Mouse (Mus musculus): ENCODE measurements around the gene S100a4.

Gene S100a4

DNA sequence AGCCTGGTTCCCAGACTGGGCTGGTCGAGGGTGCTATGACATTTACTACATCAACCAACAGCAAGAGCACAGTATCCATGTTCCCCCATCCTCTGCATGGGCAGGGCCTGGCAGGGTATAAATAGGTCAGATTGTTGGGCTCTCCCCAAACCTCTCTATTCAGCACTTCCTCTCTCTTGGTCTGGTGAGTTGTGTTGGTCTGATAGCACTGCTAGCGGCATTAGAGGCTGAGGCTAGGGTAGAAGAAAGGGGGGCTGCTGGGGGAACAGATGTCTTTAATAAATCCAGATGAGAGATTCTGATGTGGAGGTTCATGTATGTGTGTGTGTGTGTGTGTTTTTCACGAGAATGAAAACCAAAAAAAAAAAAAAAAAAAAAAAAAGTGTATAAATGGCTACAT is at the start of gene S100a4:
TSS of gene S100a4 (plus strand) at position 149 of the 400 bp plus-strand sequence.
- DNase-seq (ENCODE audit: low spot score in 2 of 2) = no peak

DNA sequence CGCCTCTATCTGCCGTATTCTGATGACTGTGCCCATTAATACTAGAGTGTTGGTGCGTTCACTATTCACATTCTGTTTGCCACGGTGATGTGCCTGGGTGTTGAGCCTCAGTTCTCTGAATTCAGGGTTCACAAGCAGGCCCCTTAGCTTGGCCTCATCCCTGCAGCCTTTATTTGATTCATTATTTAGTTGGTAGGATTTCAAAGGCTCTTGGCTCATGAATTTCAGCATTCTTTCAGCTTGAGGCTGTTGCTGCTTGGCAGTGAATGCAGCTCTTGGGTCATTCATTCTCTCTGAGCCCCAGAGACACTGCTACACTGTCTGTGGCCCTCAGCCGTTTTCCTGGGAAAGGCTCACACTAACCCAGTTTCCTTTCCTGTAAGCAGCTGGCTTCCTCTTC is 47.6 kb upstream of the S100a4 start:
- no peak for DNase-seq (ENCODE audit: low spot score in 2 of 2)

DNA sequence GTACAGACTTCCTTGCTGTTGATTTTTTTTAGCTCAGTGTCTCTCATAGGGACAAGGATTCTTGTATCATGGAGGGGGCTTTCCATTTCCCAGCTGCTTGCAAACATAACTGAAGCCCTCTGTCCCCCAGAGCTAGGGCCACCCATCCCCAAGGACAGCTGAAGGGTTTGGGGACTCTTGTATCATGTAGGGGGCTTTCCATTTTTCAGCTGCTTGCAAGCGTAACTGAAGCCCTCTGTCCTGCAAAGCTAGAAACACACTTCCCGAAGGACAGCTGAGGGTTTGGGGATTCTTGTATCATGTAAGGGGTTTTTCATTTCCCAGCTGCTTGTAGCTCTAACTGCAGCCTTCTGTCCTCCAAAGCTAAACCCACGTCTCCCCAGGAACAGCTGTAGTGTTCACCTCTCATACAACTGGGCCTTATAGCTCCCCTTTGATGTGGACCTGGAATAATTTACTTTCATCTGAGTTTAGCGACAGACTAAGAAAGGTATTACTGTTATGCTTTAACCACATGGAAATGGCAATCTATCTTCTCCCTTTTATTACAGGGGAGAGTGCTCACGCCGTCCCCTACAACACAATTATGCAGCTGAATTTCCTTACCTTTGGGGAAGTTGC is 43.5 kb upstream of the S100a4 start, which contains the start of gene S100a3:
TSS of gene S100a3 (plus strand) at position 571 of the 621 bp plus-strand sequence.
- no peak for DNase-seq (ENCODE audit: low spot score in 2 of 2)

DNA sequence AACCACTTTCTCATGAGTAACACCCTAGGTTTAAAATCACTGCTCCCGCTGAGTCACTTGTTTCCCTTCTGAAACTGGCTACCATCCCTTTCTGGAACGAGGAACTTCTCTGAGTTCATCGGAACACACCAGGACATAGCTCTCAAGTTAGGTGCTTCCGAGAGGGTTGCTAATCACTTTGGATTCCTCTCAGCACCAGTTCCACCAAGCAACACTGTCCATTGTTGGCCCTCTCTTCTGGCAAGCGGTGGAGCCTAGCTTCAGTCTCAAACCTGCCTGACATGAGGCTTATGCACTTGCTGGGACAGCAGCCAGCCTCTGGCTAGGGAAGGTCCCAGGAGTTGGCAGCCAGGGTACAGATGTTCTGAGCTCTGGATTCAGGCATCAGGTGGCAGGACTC is 28.9 kb upstream of the S100a4 start:
- no peak for DNase-seq (ENCODE audit: low spot score in 2 of 2)

DNA sequence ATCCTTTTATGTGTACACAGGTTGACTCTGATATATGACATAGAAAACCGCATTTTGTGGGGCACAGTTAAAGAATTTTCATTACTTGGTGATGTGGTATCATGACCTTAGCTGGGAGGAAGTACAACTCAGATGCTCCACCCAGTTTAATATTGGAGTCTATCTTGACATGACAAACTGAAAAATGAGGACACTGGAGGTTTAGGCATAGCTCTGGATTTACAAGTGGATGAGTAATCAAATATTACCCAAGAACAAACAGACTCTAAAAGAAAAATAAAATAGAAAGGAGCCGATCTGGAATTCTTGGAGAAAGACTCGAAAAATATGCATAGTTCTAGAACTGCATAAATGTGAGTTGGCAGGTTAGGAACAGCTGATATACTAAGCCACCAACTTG is 28.3 kb upstream of the S100a4 start:
- DNase-seq (ENCODE audit: low spot score in 2 of 2) = no peak

DNA sequence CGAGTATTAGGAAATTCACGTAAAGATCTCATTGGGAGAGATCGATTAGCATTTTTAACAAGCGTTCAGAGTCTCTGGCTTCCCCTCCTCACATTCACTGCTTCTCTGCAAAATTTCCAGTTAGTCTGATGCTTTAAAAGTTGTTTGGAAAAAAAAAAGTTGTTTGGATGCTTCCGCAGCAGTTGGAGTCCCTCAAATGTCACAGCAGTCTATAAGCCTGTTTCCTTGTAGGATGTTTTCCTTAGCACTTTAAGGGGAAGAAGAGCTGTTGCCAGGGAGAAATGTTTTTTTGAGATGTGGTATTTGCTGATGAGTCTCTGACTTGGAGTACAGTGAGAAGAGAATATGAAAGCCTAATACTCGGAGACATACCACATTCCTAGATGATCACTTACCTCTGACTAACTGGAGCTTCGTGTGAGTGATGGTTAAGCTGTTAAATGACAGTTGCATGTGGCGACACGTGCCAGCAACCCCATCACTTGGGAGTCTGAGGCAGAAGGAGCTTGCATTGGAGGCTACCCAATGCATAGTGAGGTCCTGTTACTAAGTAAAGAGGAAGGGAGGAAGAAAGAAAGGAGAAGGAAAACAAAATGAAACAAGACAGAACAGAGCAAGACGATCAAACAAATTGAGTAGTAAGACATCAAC is 27.1 kb upstream of the S100a4 start:
- no peak for DNase-seq (ENCODE audit: low spot score in 2 of 2)

DNA sequence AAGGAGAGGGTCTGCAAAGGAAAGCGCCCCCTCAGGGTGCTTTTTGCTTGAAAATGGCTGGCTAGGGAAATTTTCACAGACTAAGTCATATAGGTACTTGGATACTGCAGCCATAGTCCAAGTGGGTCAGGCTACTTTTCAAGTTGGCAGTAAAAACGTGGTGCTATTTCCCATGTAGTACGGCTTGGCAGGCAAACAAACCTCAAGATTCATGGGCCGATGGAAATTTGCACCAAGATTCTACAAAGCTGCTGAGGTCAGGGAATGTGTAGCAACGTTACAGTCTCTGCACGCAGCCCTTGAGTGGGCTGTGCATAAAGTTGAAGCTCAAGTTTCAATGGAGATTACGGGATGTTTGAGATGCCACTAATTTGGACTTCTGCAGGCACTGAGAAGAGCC is 24.1 kb upstream of the S100a4 start:
- DNase-seq (ENCODE audit: low spot score in 2 of 2) = no peak

DNA sequence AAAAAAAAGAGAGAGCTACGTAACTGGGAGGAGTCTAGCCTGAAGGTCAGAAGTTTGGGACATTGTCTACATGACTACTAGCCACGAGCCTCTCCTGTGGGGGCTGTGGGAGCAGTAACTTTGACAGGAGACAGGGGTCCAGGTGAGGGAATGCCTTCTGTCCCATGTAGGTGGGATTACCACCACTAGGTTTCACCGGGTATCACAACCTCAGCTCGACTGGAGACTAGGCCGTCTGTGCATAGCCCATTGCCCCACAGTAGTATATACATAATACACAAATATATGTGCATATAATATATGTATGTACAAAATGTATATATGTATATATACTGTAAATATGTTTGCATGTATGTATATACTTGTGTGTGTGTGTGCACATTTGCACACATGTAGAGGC is 22.4 kb upstream of the S100a4 start:
- no peak for DNase-seq (ENCODE audit: low spot score in 2 of 2)

DNA sequence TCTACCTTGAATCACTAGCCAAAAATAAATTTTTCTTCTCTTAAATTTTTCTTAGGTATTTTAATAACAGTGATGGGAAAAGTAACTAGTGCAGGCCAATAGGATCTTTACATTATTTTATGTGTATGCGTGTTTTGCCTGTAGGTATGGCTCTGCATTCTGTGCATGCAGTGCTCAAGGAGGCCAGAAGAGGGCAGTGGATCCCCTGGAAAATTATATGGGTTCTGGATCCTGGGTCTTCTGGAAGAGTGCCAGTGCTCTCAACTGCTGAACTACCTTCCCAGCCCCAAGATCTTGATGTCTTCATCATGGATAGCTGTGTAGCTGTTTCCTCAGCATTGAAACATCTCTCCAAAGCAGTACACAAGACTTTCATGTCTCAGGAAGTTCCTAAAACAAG is 21.4 kb upstream of the S100a4 start:
- no peak for DNase-seq (ENCODE audit: low spot score in 2 of 2)

DNA sequence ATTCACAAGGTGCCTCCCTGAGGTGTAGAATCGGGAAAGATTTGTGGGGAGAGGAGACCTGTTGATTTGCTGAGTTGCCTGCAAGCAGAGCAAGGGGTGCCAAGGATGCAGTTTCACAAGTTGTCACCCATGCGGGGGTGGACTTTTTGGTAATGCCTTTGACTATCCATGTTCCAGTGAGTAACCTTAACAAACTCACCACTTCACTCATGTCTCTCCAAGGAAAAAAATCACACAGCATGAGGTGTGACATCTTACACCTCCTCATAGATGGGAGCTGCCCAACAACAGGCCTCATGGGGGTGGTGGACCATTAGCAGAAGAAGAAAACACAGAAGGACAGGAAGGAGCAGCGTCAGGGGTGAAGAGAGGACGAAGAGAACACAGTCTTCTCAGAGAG is 21.0 kb upstream of the S100a4 start:
- no peak for DNase-seq (ENCODE audit: low spot score in 2 of 2)

DNA sequence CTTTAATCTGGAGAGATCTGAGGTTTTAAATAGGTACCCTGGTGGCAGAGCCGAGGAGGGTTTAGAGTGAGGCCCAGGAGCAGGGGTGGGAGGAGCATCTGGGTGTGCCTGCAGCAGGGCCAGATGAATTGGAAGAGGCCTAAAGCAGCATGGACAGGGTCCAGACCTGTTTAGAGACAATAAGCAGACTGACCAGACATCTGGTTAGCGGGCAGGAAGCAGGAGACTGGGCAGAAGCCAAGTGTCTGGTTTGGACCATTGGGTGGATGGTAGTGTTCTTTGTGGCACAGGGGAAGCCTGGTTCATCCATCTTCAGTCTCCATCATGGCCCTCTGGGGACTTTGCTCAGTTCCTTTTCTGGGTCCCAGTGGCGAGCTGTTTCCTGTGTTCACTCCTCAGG is 19.7 kb upstream of the S100a4 start:
- DNase-seq (ENCODE audit: low spot score in 2 of 2) = no peak

DNA sequence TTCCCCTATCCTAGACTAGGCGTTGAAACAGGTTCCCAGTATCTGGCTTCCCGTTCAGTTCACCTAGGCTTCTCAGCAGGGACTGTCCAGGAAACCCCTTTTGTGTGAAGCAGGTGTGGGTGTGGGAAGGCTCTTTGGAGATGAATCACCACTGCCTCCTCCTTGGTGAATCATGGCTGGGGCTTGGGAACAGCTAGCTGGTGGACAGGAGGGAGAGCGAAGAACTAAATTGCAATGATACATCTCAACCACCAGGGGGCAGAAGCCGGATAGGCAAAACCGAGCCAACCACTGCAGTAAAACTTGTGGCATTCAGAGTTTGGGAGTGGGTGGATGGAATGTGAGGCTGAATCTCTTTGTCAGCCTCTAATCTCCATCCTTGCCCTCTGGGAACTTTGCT is 18.0 kb upstream of the S100a4 start:
- peak; percentile 31 to 74 for DNase-seq (ENCODE audit: low spot score in 2 of 2)

DNA sequence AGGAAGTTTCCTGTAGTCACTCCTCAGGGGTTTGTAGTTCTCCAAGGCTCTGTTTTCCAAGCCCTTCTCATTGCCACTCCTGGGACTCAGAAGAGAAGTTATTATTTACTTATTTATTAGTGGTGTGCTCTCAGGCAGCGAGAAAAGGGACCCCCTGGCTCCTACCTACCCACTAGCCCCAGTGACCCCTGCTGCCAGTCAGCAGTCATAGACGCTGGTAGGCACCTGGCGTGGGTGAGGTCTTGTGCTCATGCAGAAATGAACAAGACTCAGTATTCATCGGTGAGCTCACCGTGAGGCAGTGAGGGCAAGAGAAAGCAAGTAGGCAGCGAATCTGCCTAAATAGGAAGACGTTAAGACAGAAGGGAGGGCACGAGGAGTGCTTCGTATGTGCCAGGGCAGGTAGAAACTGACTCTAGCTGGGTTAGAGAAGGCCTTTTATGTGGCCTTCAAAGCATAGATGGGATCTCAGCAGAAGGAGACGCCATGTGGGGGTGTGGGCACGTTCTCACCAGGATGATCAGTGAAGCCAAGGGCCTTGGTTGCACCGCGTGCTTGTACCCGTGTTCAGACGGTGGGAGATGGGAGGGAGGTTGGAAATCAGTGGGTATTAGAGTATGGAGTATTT is 17.4 kb upstream of the S100a4 start:
- DNase-seq (ENCODE audit: low spot score in 2 of 2) = peak; percentile 34 to 36

DNA sequence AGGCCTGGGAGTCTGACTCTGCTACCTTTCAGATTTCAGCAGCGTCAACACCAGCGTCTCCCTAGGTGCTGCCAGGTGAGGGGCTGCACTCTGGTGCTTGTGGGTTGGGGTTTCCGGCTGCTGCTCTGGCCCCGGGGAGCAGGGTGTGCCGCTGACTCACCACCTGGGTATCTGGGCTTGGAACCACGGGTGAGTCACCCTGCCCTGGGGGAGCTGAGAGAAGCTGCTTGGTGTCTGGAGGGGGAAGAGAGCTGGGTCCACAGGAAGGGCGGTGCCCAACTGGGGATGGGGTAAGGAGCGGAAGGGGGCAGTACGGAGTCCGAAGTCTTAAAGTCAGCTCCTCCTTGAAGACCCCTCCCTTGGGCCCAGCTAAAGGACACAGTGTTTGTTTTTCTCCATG is 16.7 kb upstream of the S100a4 start:
- DNase-seq (ENCODE audit: low spot score in 2 of 2) = peak; percentile 81 to 87

DNA sequence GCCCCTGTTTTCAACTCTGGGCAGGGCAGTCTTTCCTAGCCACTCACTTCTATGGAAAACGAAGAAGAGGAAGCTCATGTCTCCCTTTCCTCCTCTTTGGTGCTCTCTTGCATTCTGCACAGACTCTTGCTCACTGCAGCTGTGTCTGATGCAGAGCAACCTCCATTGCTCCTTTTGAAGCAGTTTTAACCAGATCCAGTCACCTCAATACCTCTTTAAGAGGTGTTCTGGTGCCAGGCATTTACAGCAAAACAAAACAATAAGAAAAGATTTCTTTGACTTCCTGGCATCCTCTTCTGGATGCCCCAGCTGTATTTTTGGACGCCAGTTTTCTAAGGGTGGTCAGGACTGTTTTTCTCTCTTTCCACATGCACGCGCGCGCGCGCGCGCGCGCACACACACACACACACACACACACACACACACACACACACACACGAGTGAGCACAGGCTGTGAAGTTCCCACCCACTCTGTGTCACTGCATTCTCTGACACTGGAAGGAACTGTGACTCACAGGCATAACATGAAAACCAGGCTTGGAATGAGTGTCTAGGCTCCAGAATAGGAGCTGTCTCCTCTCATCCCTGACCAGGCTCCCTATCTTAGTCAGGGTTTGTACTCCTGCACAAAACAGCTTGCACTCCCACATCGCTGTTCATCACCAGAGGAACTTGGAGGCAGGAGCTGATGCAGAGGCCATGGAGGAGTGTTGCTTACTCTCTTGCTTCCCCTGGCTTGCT is 16.0 kb upstream of the S100a4 start:
- DNase-seq (ENCODE audit: low spot score in 2 of 2) = no peak

DNA sequence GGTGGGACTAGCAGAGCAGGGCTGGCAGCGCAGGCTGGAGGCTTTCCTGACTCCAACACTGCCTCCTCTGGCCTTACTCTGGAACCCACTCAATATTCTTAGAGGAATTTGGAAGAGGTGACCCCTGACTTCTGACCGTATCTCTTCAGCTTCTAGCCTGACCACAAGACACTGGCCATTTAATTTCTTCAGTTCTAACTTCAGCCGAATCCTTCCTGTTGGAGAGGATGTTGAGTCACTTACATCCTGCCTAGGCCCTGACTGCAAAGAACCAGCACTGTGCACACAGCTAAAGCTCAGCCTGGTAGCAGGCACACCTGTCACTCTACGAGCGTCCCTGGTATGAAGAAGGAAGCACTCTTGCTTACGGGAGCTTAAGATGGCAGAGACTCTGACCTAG is 14.2 kb upstream of the S100a4 start:
- DNase-seq (ENCODE audit: low spot score in 2 of 2) = peak; percentile 44 to 48

DNA sequence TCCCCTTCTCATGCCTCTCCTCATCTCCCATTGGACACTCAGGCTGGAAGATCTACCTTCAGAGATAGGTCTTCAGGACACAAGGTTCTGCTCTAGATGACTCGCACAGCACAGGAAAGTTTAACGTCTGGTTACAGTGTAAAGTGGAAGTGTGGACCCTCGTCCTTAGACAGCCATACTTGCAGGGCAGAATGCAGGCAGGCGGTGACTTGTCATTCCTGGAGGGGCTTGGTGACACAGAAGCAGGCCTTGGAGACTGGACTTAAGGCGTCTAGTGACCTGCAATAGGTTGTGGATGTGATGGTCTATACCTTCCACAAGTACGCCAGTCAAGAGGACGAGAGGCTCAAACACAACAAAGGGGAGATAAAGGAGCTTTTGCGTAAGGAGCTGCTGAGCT is 13.6 kb upstream of the S100a4 start, which contains the start of gene S100a2:
TSS of gene S100a2 (plus strand) at position 301 of the 400 bp plus-strand sequence.
- DNase-seq (ENCODE audit: low spot score in 2 of 2) = no peak

DNA sequence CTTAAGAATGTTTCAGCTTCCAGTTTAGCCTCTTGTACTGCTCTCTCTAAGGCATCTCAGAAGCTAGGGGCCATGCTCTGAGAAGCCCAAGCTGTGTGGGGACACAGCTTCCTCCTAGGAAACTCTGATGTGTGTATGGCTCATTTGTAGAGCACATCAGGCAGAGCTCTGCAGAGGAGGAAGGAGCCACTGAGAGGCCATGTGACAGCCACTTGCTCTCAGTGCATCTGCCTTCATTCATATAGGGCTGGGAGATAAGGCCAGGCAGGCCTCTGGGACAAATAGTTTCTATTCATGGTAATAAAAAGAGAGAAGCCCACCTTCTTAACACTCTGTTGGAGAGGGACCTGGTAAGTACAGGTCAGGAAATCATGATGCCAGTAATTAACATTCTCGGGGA is 9.1 kb upstream of the S100a4 start:
- DNase-seq (ENCODE audit: low spot score in 2 of 2) = no peak

DNA sequence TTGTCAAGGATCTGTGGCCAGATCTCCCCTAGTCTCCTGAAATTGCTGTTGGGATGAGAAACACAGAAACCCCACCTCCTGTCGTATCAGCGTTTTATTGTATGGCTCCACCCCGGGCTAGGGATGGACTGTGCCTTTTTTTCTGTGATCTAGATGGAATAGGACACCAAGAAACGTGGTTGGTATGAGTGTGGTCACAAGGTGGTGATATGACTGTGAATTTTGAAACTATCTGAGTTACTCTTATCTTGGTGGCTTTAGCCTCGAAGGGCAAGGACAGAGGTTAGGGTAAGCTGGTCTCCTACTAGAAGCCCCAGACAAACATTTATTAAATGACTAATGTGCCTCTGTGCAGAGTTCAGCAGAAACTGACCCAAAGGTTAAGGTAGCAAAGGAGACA is 8.0 kb upstream of the S100a4 start:
- DNase-seq (ENCODE audit: low spot score in 2 of 2) = no peak

DNA sequence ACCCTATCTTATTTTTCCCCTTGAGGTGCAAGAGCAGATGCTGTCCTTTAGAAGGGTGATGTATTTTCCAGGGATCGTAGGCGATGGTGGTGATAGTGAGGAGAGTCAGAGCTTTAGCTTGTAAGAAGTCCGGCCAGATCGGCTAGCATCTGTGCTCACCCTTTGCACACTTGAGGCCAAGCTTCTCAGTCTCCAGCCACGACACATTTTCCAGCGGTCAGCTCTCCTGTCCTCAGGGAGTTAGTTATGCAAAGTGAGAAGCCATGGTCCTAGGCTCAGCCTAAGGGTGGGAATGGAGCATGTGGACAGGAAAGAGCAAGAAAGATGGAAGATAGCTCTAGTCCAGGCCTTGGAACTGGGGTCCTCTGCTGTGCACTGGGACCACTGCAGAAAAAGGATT is 6.8 kb upstream of the S100a4 start:
- no peak for DNase-seq (ENCODE audit: low spot score in 2 of 2)

DNA sequence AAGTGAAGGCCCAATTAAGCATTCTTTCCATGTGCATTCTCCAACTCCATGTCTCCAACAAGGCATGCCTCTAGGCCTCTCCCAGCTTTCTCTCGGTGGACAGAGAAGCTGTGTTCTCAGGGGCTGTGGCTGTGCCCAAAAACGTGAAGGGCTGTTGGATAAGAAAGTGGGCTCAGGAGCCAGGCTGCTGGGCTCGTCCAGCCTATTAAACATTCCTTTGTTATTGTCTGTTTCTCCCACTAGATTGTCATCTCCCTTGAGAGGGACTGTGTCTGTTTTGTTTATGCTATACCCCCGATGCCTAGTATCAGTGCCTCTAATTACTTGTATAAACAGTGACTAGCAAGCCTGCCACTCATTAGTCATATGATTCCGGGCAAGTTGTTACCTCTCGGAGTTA is 5.8 kb upstream of the S100a4 start:
- no peak for DNase-seq (ENCODE audit: low spot score in 2 of 2)

DNA sequence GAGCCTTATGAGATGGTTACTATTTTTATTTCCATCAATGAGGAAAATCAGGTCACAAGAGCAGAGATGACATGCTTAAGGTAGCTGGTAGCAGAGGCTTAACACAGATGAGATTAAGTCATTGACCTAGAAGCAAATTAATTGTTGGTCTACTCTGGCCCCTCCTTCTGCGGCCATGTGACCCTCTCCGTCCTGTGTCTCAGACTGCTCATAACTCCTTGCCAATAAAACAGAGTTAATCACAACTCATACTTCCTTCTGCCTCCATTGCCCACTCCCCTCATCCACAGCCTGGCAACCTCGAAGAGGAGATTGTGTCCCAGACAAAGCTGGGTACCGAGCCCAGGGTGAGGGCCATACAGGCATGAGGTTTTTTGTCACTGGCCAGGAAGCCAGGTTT is 5.4 kb upstream of the S100a4 start:
- DNase-seq (ENCODE audit: low spot score in 2 of 2) = no peak

DNA sequence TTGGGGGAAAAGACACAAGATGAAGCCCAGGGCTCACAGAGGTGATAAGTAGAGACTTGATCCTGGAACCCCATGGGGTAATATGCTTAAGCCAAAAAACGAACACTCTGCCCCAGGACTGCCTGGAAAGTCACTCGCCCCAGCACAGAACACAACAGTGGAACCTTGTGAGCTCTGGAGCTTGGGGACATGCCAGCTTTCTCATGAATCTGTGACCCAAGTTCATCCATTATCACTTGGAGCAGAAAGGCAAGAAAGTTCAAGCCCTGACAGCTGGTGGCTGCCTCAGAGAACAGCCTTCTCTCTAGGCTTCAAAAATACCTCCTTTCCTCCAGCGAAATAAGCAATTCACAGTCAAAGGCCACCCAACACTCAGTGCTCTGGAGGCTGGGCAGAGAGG is 4.2 kb upstream of the S100a4 start:
- DNase-seq (ENCODE audit: low spot score in 2 of 2) = no peak
